Mouse (Mus musculus) adrenal gland, adult 18-20 months (tissue): ENCODE measurements around the gene Vtcn1. TPM values are rescaled to one million over a fixed set of nuclear protein-coding genes. Genes with fewer than 3 reads are reported as not detected.
A peak's percentile ranks its signal among the peaks of the same experiment; 100 is the strongest.

Experiments
- DNase-seq, 2 experiments: peaks; one replicate each; pipeline ENCODE4 v3.0.0; 2021 to 2022; ENCODE audit warnings: low spot score in 2 of 2
- total RNA-seq, 2 experiments: library from RNA; stranded (reverse); gene quantifications; 1 replicate in 1 of 2; 2 replicates in 1 of 2; pipeline ENCODE4 v1.2.3; 2021

Vtcn1 gene
- total RNA-seq, 2 experiments from 2014 or later, result 0.20 to 0.26 TPM

GRCm38 (mm10) chr3:100856050-100856815, 31.0 kb downstream of the Vtcn1 start:
- no peak for DNase-seq

- DNase-seq, result no peak
Observed at GRCm38 (mm10) chr3:100857139-100857538, 31.9 kb downstream of the Vtcn1 start.

GRCm38 (mm10) chr3:100858334-100859002, 33.2 kb downstream of the Vtcn1 start:
- no peak for DNase-seq

GRCm38 (mm10) chr3:100861307-100862303, 36.3 kb downstream of the Vtcn1 start:
- no peak for DNase-seq

- DNase-seq, result no peak
Observed at GRCm38 (mm10) chr3:100866946-100867345, 41.7 kb downstream of the Vtcn1 start.

GRCm38 (mm10) chr3:100877057-100877456, 51.8 kb downstream of the Vtcn1 start:
- DNase-seq, result no peak

- DNase-seq, result no peak
Observed at GRCm38 (mm10) chr3:100881403-100881802, 56.1 kb downstream of the Vtcn1 start.

GRCm38 (mm10) chr3:100881843-100882634, 56.8 kb downstream of the Vtcn1 start:
- DNase-seq, result no peak

- DNase-seq, result peak in 1 of 2 experiments; percentile 7
Observed at GRCm38 (mm10) chr3:100889234-100889633, 64.0 kb downstream of the Vtcn1 start.

GRCm38 (mm10) chr3:100890406-100890805, 65.1 kb downstream of the Vtcn1 start:
- no peak for DNase-seq

- DNase-seq, result peak in 1 of 2 experiments; percentile 24
Observed at GRCm38 (mm10) chr3:100892383-100893335, 67.4 kb downstream of the Vtcn1 start.

GRCm38 (mm10) chr3:100895500-100895899, 70.2 kb downstream of the Vtcn1 start:
- DNase-seq, result no peak

- DNase-seq, result no peak
Observed at GRCm38 (mm10) chr3:100906128-100906527, 80.9 kb downstream of the Vtcn1 start.

GRCm38 (mm10) chr3:100906916-100907315, 81.7 kb downstream of the Vtcn1 start:
- no peak for DNase-seq

GRCm38 (mm10) chr3:100908594-100908993, 83.3 kb downstream of the Vtcn1 start:
- DNase-seq, result no peak

GRCm38 (mm10) chr3:100910621-100911020, 85.4 kb downstream of the Vtcn1 start:
- DNase-seq, result no peak

GRCm38 (mm10) chr3:100911026-100911425, 85.8 kb downstream of the Vtcn1 start:
- no peak for DNase-seq

- DNase-seq, result no peak
Observed at GRCm38 (mm10) chr3:100911498-100912213, 86.4 kb downstream of the Vtcn1 start.

GRCm38 (mm10) chr3:100916844-100917243, 91.6 kb downstream of the Vtcn1 start:
- no peak for DNase-seq
